Mouse (Mus musculus) midbrain, embryonic 14.5 days (tissue): ENCODE data around the gene Sema6d. TPM values are rescaled to one million over a fixed set of nuclear protein-coding genes. Genes with fewer than 3 reads are reported as not detected.

Experiments used
- ATAC-seq: fragments of 200-750 bp; cut with Nextera tagmentation; 2 replicates; pipeline ENCODE4 v1.8.0; 2017; ENCODE audit warnings: moderate number of reproducible peaks, moderate library complexity; ENCODE audit not compliant: low FRiP score, low TSS enrichment
- DNase-seq: peaks from one replicate; pipeline ENCODE4 v3.0.0-alpha.2; 2015
- H3K27ac ChIP-seq: fragments of 300-500 bp; sonication (generic); replicated peaks from 2 replicates; pipeline ENCODE4 v1.5.1; 2014; ENCODE audit warnings: mild to moderate bottlenecking, low read depth, low read length, moderate library complexity
- H3K27me3 ChIP-seq: fragments of 300-500 bp; sonication (generic); 2 replicates; pipeline ENCODE4 v1.6.1; 2014; ENCODE audit warnings: low read length, control low read depth, mixed read lengths; ENCODE audit not compliant: control insufficient read depth, insufficient read depth
- H3K36me3 ChIP-seq: fragments of 300-500 bp; sonication (generic); 2 replicates; pipeline ENCODE4 v1.6.1; 2014; ENCODE audit warnings: low read length, control low read depth; ENCODE audit not compliant: control insufficient read depth, insufficient read depth
- H3K4me1 ChIP-seq: fragments of 300-500 bp; sonication (generic); 2 replicates; pipeline ENCODE4 v1.6.1; 2014; ENCODE audit warnings: mild to moderate bottlenecking, antibody characterized with exemption, low read length, control low read depth; ENCODE audit not compliant: control insufficient read depth, insufficient read depth
- H3K4me2 ChIP-seq: fragments of 300-500 bp; sonication (generic); 2 replicates; pipeline ENCODE4 v1.6.1; 2014; ENCODE audit warnings: mild to moderate bottlenecking, low read length, moderate library complexity
- H3K4me3 ChIP-seq: fragments of 300-500 bp; sonication (generic); replicated peaks from 2 replicates; pipeline ENCODE4 v1.5.1; 2014; ENCODE audit warnings: low read depth, low read length
- H3K9ac ChIP-seq: fragments of 300-500 bp; sonication (generic); replicated peaks from 2 replicates; pipeline ENCODE4 v1.6.1; 2014; ENCODE audit warnings: mild to moderate bottlenecking, low read length, moderate library complexity
- H3K9me3 ChIP-seq: fragments of 300-500 bp; sonication (generic); 2 replicates; pipeline ENCODE4 v1.6.1; 2016; ENCODE audit warnings: low read length, control low read depth, mixed read lengths; ENCODE audit not compliant: control insufficient read depth
- WGBS: fragments of 180-500 bp; shearing (Covaris S2); extraction: QIAGEN DNeasy Blood & Tissue Kit; methylation state at CpG from one replicate; pipeline ENCODE4 v1.1.7; 2014; 5-methylcytosine and 5-hydroxymethylcytosine counted together
- polyA plus RNA-seq: library from polyadenylated mRNA; unstranded; fragments of >200 nt; fragmentation: Nextera tagmentation; extraction: Ambion mirVana; gene quantifications from 2 replicates; pipeline ENCODE4 v1.2.1, GENCODE M21; 2014

Sema6d gene
- polyA plus RNA-seq, 1 experiment from 2014 or later, result 24.9 TPM

GRCm38 (mm10) chr2:124690372-124690771, 600.6 kb downstream of the Sema6d start:
- H3K4me3 ChIP-seq, result no peak overlapping the region
- no peaks in the 10 kb centered on the region for H3K36me3 ChIP-seq
- no peaks in the 10 kb centered on the region for H3K9me3 ChIP-seq
- H3K9ac ChIP-seq, result no peak overlapping the region
- no peaks in the 10 kb centered on the region for H3K4me1 ChIP-seq
- 93% methylated on average over 1 of the region's 1 CpGs for WGBS
- no peak overlapping the region for H3K27ac ChIP-seq
- no peak for ATAC-seq
- DNase-seq, result no peak
- H3K27me3 ChIP-seq, result no peaks in the 10 kb centered on the region
- H3K4me2 ChIP-seq, result no peak overlapping the region

- Histone ChIP-seq H3K27me3 (no peaks in the 10 kb centered on the region), H3K4me2 (no peak overlapping the region), H3K4me1 (no peaks in the 10 kb centered on the region), H3K9me3 (no peaks in the 10 kb centered on the region), H3K9ac (no peak overlapping the region), H3K36me3 (no peaks in the 10 kb centered on the region), H3K4me3 (no peak overlapping the region), H3K27ac (no peak overlapping the region)
- 84% methylated on average over 10 of the region's 10 CpGs for whole genome bisulfite sequencing
- ATAC-seq, result no peak
- no peak for DNase-seq
These were observed 612.9 kb downstream of the Sema6d start for GRCm38 (mm10) chr2:124702621-124703020.

GRCm38 (mm10) chr2:124704922-124705321, 615.2 kb downstream of the Sema6d start:
- Histone ChIP-seq H3K36me3 (no peaks in the 10 kb centered on the region), H3K4me1 (no peaks in the 10 kb centered on the region), H3K9ac (no peak overlapping the region), H3K4me3 (no peak overlapping the region), H3K27ac (no peak overlapping the region), H3K9me3 (no peaks in the 10 kb centered on the region), H3K4me2 (no peak overlapping the region), H3K27me3 (no peaks in the 10 kb centered on the region)
- ATAC-seq (no peak), DNase-seq (no peak)
- 77% methylated on average over 4 of the region's 4 CpGs for WGBS

GRCm38 (mm10) chr2:124705806-124706205, 616.0 kb downstream of the Sema6d start:
- ATAC-seq (no peak), DNase-seq (no peak)
- Histone ChIP-seq H3K27me3 (no peaks in the 10 kb centered on the region), H3K9ac (no peak overlapping the region), H3K4me3 (no peak overlapping the region), H3K27ac (no peak overlapping the region), H3K4me1 (no peaks in the 10 kb centered on the region), H3K4me2 (no peak overlapping the region), H3K9me3 (no peaks in the 10 kb centered on the region), H3K36me3 (no peaks in the 10 kb centered on the region)
- 47% methylated on average over 4 of the region's 4 CpGs for WGBS

GRCm38 (mm10) chr2:124706896-124707295, 617.1 kb downstream of the Sema6d start:
- WGBS, result 43% methylated on average over 7 of the region's 7 CpGs
- no peaks in the 10 kb centered on the region for H3K4me1 ChIP-seq

More at GRCm38 (mm10) chr2:124706896-124707295, 617.1 kb downstream of the Sema6d start:
- Histone ChIP-seq H3K27ac (no peak overlapping the region), H3K9ac (no peak overlapping the region), H3K4me3 (no peak overlapping the region), H3K9me3 (no peaks in the 10 kb centered on the region), H3K36me3 (no peaks in the 10 kb centered on the region), H3K4me2 (no peak overlapping the region), H3K27me3 (no peaks in the 10 kb centered on the region)
- ATAC-seq (no peak), DNase-seq (peak; percentile 23)
